Mouse (Mus musculus) megakaryocyte progenitor cell, adult 5-6 weeks (primary cell): ENCODE results near the gene Edem3. TPM values are rescaled to one million over a fixed set of nuclear protein-coding genes. Genes with fewer than 3 reads are reported as not detected.

Source experiments
- ATAC-seq: replicated peaks from 2 replicates; pipeline ENCODE4 v1.8.0; 2016; ENCODE audit warnings: mild to moderate bottlenecking, moderate TSS enrichment, inconsistent platforms; ENCODE audit not compliant: poor library complexity
- total RNA-seq, 2 experiments: library from RNA; stranded (forward) in 1 of 2; stranded (reverse) in 1 of 2; fragments of 157-497, 149-512 nt in 1 of 2; fragments of 200-1000 nt in 1 of 2; gene quantifications; 2 replicates each; pipeline versions ENCODE4 v1.2.3 to v1.2.4; 2015 to 2017

Gene Edem3
- total RNA-seq, 2 experiments from 2014 or later = 20.5 to 30.3 TPM

GRCm38 (mm10) chr1:151861334-151861995 is 106.3 kb downstream of the Edem3 start:
- ATAC-seq = peak; percentile 37; the same call in 1 of the 2 replicates

- ATAC-seq = no peak
These were observed 106.9 kb downstream of the Edem3 start for GRCm38 (mm10) chr1:151862109-151862508.

GRCm38 (mm10) chr1:151863135-151863796 is 108.1 kb downstream of the Edem3 start:
- no peak for ATAC-seq

DNA sequence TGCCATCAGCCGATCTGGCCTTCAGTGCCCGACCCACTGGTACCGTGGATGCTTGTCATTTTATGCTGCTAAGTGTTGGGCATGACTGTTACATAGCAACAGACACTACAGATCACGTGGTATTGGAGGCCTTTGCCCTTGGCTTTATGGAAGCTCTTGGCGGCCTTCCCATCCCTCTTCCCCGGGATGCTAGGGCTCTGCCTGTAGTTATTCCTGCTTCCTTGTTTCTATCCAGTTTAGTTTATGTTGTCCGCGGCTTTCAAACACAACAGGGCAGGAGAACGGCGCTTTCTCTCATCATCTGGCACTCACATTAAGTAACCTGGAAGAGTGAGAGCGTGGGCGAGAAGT is 108.6 kb downstream of the Edem3 start:
- ATAC-seq = no peak

- ATAC-seq = no peak
These were observed 109.2 kb downstream of the Edem3 start for GRCm38 (mm10) chr1:151864326-151864725.

Other genes starting within 250 kb of the Edem3 start
- gene Fam129a, start 184.2 kb upstream of the Edem3 start, total RNA-seq (2015) = 4.9 and 7.1 TPM in 2 replicates
- gene Fam129a, start 184.2 kb upstream of the Edem3 start, total RNA-seq (2017) = 8.0 and 8.9 TPM in 2 replicates